8 mouse cellular contexts compared by ENCODE assay signal in the genomic region with DNA sequence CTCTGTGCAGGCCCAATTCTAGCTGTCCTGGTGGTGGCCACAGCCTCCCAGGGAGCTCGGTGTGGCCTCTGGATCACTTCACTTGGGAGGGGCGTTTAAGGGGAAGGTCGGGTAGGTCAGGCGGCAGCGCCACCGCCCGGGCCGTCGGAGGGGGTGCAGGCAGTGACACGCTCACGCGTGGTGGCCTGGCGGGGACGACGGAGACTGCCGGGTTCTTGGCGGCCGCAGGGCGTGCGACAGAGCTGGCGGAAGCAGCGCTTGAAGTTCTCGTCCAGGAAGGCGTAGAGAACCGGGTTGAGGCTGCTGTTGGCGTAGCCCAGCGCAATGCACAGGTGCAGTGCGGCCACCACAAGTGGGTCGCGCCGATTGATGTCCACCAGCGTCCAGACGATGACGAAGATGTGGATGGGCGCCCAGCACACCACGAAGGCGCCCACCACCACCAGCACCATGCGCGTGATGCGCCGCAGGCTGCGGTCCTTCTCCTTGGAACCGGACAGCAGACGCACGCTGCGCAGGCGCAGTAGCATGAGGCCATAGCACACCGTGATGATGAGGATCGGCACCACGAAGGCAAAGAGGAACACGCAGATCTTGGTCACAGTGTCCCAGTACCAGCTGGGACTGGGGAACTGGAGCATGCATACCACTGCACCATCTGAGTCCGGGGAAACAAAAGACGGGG. TPM values are rescaled to one million over a fixed set of nuclear protein-coding genes. Genes with fewer than 3 reads are reported as not detected.
DNase-seq lines count a peak whose midpoint lies in the region; ATAC-seq lines count a peak whose summit lies in the region.

No protein-coding gene starts in this region.

- peak overlapping the region; percentile 46 for H3K4me3 ChIP-seq in embryonic facial prominence, embryonic 10.5 days
- peak overlapping the region; percentile 34 for H3K4me3 ChIP-seq in hindbrain, embryonic 15.5 days
- peak overlapping the region; percentile 79 for H3K4me3 ChIP-seq in megakaryocyte, embryonic 14.5 days (replicated peaks)

- H3K9ac ChIP-seq in hindbrain, embryonic 15.5 days = 0 out of 2 replicates have a peak overlapping the region, but pooled peaks have one; percentile 14

- peaks cover 20% of the 10 kb centered on the region for H3K4me1 ChIP-seq in embryonic facial prominence, embryonic 10.5 days
- 0 out of 2 replicates have a peak, but pooled peaks cover 3% of the 10 kb centered on the region for H3K4me1 ChIP-seq in hindbrain, embryonic 15.5 days (replicated peaks)
- peaks cover 10% of the 10 kb centered on the region; the same call in 1 of the 2 replicates for H3K4me1 ChIP-seq in megakaryocyte, embryonic 14.5 days

- peak; percentile 8 to 15 for DNase-seq in lung, adult 18-20 months
- no peak for DNase-seq in lung, postnatal 25 days (ENCODE audit: low spot score)
- peak; percentile 35 for DNase-seq in embryonic facial prominence, embryonic 10.5 days (ENCODE audit: low spot score)
- DNase-seq in testis, postnatal 10 days (ENCODE audit: low spot score) = peak; percentile 46
- DNase-seq in layer of hippocampus, adult 9-10 months (ENCODE audit: low spot score) = no peak
- no peak for DNase-seq in adrenal gland, postnatal 10 days

- peak overlapping the region; percentile 56 for H3K4me2 ChIP-seq in hindbrain, embryonic 15.5 days

- no peak overlapping the region; the same call in 1 of the 2 replicates for H3K27ac ChIP-seq in embryonic facial prominence, embryonic 10.5 days (replicated peaks)
- no peak overlapping the region for H3K27ac ChIP-seq in hindbrain, embryonic 15.5 days (replicated peaks)

- 43% methylated on average over 53 of the region's 53 CpGs for WGBS in embryonic facial prominence, embryonic 10.5 days
- WGBS in hindbrain, embryonic 15.5 days = 41% methylated on average over 53 of the region's 53 CpGs

- 0 out of 2 replicates have a peak, but pooled peaks have one; percentile 42 for ATAC-seq in hindbrain, embryonic 15.5 days (ENCODE audit: low FRiP score, low read depth)

- no peaks in the 10 kb centered on the region for H3K36me3 ChIP-seq in embryonic facial prominence, embryonic 10.5 days (replicated peaks)
- no peaks in the 10 kb centered on the region for H3K36me3 ChIP-seq in hindbrain, embryonic 15.5 days
- no peaks in the 10 kb centered on the region for H3K36me3 ChIP-seq in megakaryocyte, embryonic 14.5 days (replicated peaks; ENCODE audit: low read length)

- H3K27me3 ChIP-seq in embryonic facial prominence, embryonic 10.5 days (replicated peaks; ENCODE audit: low read depth, poor library complexity, severe bottlenecking) = peaks cover 43% of the 10 kb centered on the region
- H3K27me3 ChIP-seq in hindbrain, embryonic 15.5 days = no peaks in the 10 kb centered on the region
- peaks cover 91% of the 10 kb centered on the region for H3K27me3 ChIP-seq in megakaryocyte, embryonic 14.5 days (replicated peaks)

- H3K9me3 ChIP-seq in embryonic facial prominence, embryonic 10.5 days = no peaks in the 10 kb centered on the region
- H3K9me3 ChIP-seq in hindbrain, embryonic 15.5 days = no peaks in the 10 kb centered on the region
- H3K9me3 ChIP-seq in megakaryocyte, embryonic 14.5 days = no peaks in the 10 kb centered on the region

RNA-seq across cellular contexts. Expression of a gene that starts 30.7 kb away (rescaled TPM):
- 0.24 and 0.35 TPM in 2 replicates for polyA plus RNA-seq in embryonic facial prominence, embryonic 10.5 days (2016; fragmentation: Nextera tagmentation; extraction: Ambion mirVana)
- polyA plus RNA-seq in hindbrain, embryonic 15.5 days (2015; fragmentation: Nextera tagmentation; extraction: Ambion mirVana) = 0.61 and 0.80 TPM in 2 replicates
- not detected in 2 replicates for polyA plus RNA-seq in megakaryocyte, embryonic 14.5 days (2012; ENCODE audit: insufficient read depth, low replicate concordance)
- total RNA-seq in adrenal gland, postnatal 10 days (2021) = under 1 TPM; 0.51 to 0.55 TPM

RNA-seq across cellular contexts. Expression of a gene that starts 38.4 kb away (rescaled TPM):
- 133 and 136 TPM in 2 replicates for polyA plus RNA-seq in embryonic facial prominence, embryonic 10.5 days (2016; fragmentation: Nextera tagmentation; extraction: Ambion mirVana)
- polyA plus RNA-seq in hindbrain, embryonic 15.5 days (2015; fragmentation: Nextera tagmentation; extraction: Ambion mirVana) = 59.8 and 68.4 TPM in 2 replicates
- polyA plus RNA-seq in megakaryocyte, embryonic 14.5 days (2012; ENCODE audit: insufficient read depth, low replicate concordance) = 90.5 and 122 TPM in 2 replicates
- total RNA-seq in adrenal gland, postnatal 10 days (2021) = 10 to 100 TPM; 77.8 to 79.6 TPM

RNA-seq across cellular contexts. Expression of a gene that starts 39.1 kb away (rescaled TPM):
- not detected in 2 replicates for polyA plus RNA-seq in embryonic facial prominence, embryonic 10.5 days (2016; fragmentation: Nextera tagmentation; extraction: Ambion mirVana)
- not detected in 2 replicates for polyA plus RNA-seq in hindbrain, embryonic 15.5 days (2015; fragmentation: Nextera tagmentation; extraction: Ambion mirVana)
- 0.23 TPM in 1 of 2 replicates, not detected in the other for polyA plus RNA-seq in megakaryocyte, embryonic 14.5 days (2012; ENCODE audit: insufficient read depth, low replicate concordance)
- under 1 TPM; 0.15 to 0.55 TPM for total RNA-seq in adrenal gland, postnatal 10 days (2021)

Comparison
In these comparisons a context has a peak if more than half of its experiments do, and no peak if none do; other contexts are left out.
1. DNase-seq: peak in lung, adult 18-20 months (2 of 2), embryonic facial prominence, embryonic 10.5 days (single experiment) and testis, postnatal 10 days (single experiment); none in lung, postnatal 25 days (single experiment), layer of hippocampus, adult 9-10 months (single experiment) and adrenal gland, postnatal 10 days (single experiment).
2. Peak in every context shown above with its lines, with median percentiles within 50 percentile points of each other: H3K4me3 ChIP-seq.